Comparison of ENCODE assay signal across 8 mouse cellular contexts in genomic region chr13:101597243-101598125, GRCm38 (mm10).
DNase-seq lines count a peak whose midpoint lies in the region; ATAC-seq and TF ChIP-seq lines count a peak whose summit lies in the region.

No protein-coding gene starts in this region.

- DNase-seq in adrenal gland, adult (ENCODE audit: inconsistent age in 2 of 2, low spot score in 1 of 2) = peak; percentile 22 to 48
- no peak for DNase-seq in adrenal gland, adult 18-20 months (ENCODE audit: low spot score in 2 of 2)
- DNase-seq in liver, adult 2 months (ENCODE audit: extremely low read depth, low read depth, low spot score) = peak; percentile 31
- no peak for DNase-seq in liver, embryonic 11.5 days (ENCODE audit: low spot score)
- DNase-seq in heart, postnatal 0 days (ENCODE audit: low spot score) = peak; percentile 50
- DNase-seq in thymus, adult 18-20 months = peak; percentile 43 to 51
- no peak for DNase-seq in layer of hippocampus, postnatal 25 days (ENCODE audit: extremely low spot score in 1 of 2, low spot score in 1 of 2)

- no peak for TF ChIP-seq POLR2A in liver, adult 2 months (IDR thresholded peaks at IDR 0.05; ENCODE audit: extremely low read depth, insufficient read depth, low read length)

- no peaks in the 10 kb centered on the region for H3K9me3 ChIP-seq in liver, embryonic 11.5 days (ENCODE audit: control insufficient read depth, low read length)
- no peaks in the 10 kb centered on the region for H3K9me3 ChIP-seq in heart, postnatal 0 days (replicated peaks; ENCODE audit: control insufficient read depth, low read length)

- no peaks in the 10 kb centered on the region for H3K36me3 ChIP-seq in liver, adult 2 months (ENCODE audit: control insufficient read depth, insufficient read depth, low read length)
- H3K36me3 ChIP-seq in liver, embryonic 11.5 days (ENCODE audit: control insufficient read depth, insufficient read depth, low read length) = no peaks in the 10 kb centered on the region
- no peaks in the 10 kb centered on the region for H3K36me3 ChIP-seq in heart, postnatal 0 days (replicated peaks; ENCODE audit: control insufficient read depth, insufficient read depth, low read length)

- no peak for ATAC-seq in liver, embryonic 11.5 days (replicated peaks; ENCODE audit: low FRiP score)
- peak; percentile 63; the same call in 1 of the 2 replicates for ATAC-seq in heart, postnatal 0 days (ENCODE audit: insufficient read depth, low read depth)
- ATAC-seq in CD4-positive, CD25-positive, alpha-beta regulatory T cell, adult 4 months = no peak

- H3K27me3 ChIP-seq in liver, adult 2 months (ENCODE audit: control insufficient read depth, insufficient read depth, low read length) = no peaks in the 10 kb centered on the region
- H3K27me3 ChIP-seq in liver, embryonic 11.5 days (replicated peaks; ENCODE audit: control insufficient read depth, insufficient read depth, low read length) = no peaks in the 10 kb centered on the region
- H3K27me3 ChIP-seq in heart, postnatal 0 days (ENCODE audit: control insufficient read depth, insufficient read depth, low read length) = no peaks in the 10 kb centered on the region

- peaks cover 9% of the 10 kb centered on the region; the same call in 1 of the 2 replicates for H3K4me1 ChIP-seq in liver, adult 2 months (ENCODE audit: control insufficient read depth, insufficient read depth, low read length)
- H3K4me1 ChIP-seq in liver, embryonic 11.5 days (replicated peaks; ENCODE audit: control insufficient read depth, insufficient read depth, low read length) = no peaks in the 10 kb centered on the region
- peaks cover 15% of the 10 kb centered on the region for H3K4me1 ChIP-seq in heart, postnatal 0 days (ENCODE audit: control insufficient read depth, insufficient read depth)

- TF ChIP-seq CTCF in liver, adult 2 months (IDR thresholded peaks at IDR 0.05; ENCODE audit: low read depth, low read length) = no peak
- TF ChIP-seq CTCF in heart, postnatal 0 days (IDR thresholded peaks at IDR 0.05; ENCODE audit: low read depth) = no peak

- no peaks in the 10 kb centered on the region for H3K79me2 ChIP-seq in liver, adult 2 months (ENCODE audit: control insufficient read depth, insufficient read depth, low read length)

- 50% methylated on average over 14 of the region's 14 CpGs for WGBS in liver, adult 2 months
- WGBS in liver, embryonic 11.5 days = 75% methylated on average over 14 of the region's 14 CpGs
- 40% methylated on average over 14 of the region's 14 CpGs for WGBS in heart, postnatal 0 days

- H3K4me2 ChIP-seq in liver, embryonic 11.5 days = no peak overlapping the region
- H3K4me2 ChIP-seq in heart, postnatal 0 days (ENCODE audit: low read depth, low read length) = no peak overlapping the region

- no peak for TF ChIP-seq EP300 in heart, postnatal 0 days (IDR thresholded peaks at IDR 0.05; ENCODE audit: low read depth)

- no peak overlapping the region for H3K4me3 ChIP-seq in liver, adult 2 months (ENCODE audit: insufficient read depth, low read depth, low read length)
- H3K4me3 ChIP-seq in liver, embryonic 11.5 days (ENCODE audit: low read depth, low read length) = no peak overlapping the region
- H3K4me3 ChIP-seq in heart, postnatal 0 days (ENCODE audit: low read depth, low read length) = no peak overlapping the region

- no peak overlapping the region for H3K27ac ChIP-seq in liver, adult 2 months (replicated peaks; ENCODE audit: insufficient read depth, low read depth, low read length)
- H3K27ac ChIP-seq in liver, embryonic 11.5 days (ENCODE audit: low read depth, low read length) = no peak overlapping the region
- no peak overlapping the region for H3K27ac ChIP-seq in heart, postnatal 0 days (ENCODE audit: low read depth)

- H3K9ac ChIP-seq in liver, adult 2 months (ENCODE audit: low read depth, low read length) = no peak overlapping the region
- no peak overlapping the region for H3K9ac ChIP-seq in liver, embryonic 11.5 days (ENCODE audit: low read depth, low read length)
- no peak overlapping the region for H3K9ac ChIP-seq in heart, postnatal 0 days (replicated peaks; ENCODE audit: low read depth, low read length)

Comparison
In these comparisons a context has a peak if more than half of its experiments do, and no peak if none do; other contexts are left out.
1. DNase-seq: peak in adrenal gland, adult (2 of 2), liver, adult 2 months (single experiment), heart, postnatal 0 days (single experiment) and thymus, adult 18-20 months (2 of 2); none in adrenal gland, adult 18-20 months (0 of 2), liver, embryonic 11.5 days (single experiment) and layer of hippocampus, postnatal 25 days (0 of 2).